Mouse (Mus musculus) embryonic facial prominence, embryonic 11.5 days (tissue): Measurements from ENCODE around the gene Fcgr1. TPM values are rescaled to one million over a fixed set of nuclear protein-coding genes. Genes with fewer than 3 reads are reported as not detected.
"Not testable (repeated sequence)": the region's sequence is repeated elsewhere in the genome, so short reads cannot be mapped to it uniquely, and the experiment has no call there.

Experiments used
- ATAC-seq: fragments of 200-750 bp; cut with Nextera tagmentation; replicated peaks from 2 replicates; pipeline ENCODE4 v1.8.0; 2017; ENCODE audit warnings: low read depth; ENCODE audit not compliant: insufficient number of reproducible peaks, low FRiP score, low TSS enrichment
- DNase-seq: peaks from one replicate; pipeline ENCODE4 v3.0.0-alpha.2; 2015; ENCODE audit warnings: low spot score
- H3K27ac ChIP-seq: fragments of 300-500 bp; sonication (generic); replicated peaks from 2 replicates; pipeline ENCODE4 v1.5.1; 2014; ENCODE audit warnings: mild to moderate bottlenecking, low read depth, low read length, control low read depth
- H3K27me3 ChIP-seq: fragments of 300-500 bp; sonication (generic); 2 replicates; pipeline ENCODE4 v1.6.1; 2014; ENCODE audit warnings: mild to moderate bottlenecking, low read length, moderate library complexity, mixed read lengths; ENCODE audit not compliant: control insufficient read depth, insufficient read depth
- H3K36me3 ChIP-seq: fragments of 300-500 bp; sonication (generic); replicated peaks from 2 replicates; pipeline ENCODE4 v1.6.1; 2014; ENCODE audit warnings: low read depth, mild to moderate bottlenecking, low read length, moderate library complexity, mixed read lengths; ENCODE audit not compliant: control insufficient read depth, insufficient read depth
- H3K4me1 ChIP-seq: fragments of 300-500 bp; sonication (generic); 2 replicates; pipeline ENCODE4 v1.6.1; 2014; ENCODE audit warnings: low read length, mixed read lengths; ENCODE audit not compliant: control insufficient read depth, insufficient read depth
- H3K4me2 ChIP-seq: fragments of 300-500 bp; sonication (generic); 2 replicates; pipeline ENCODE4 v1.6.1; 2014; ENCODE audit warnings: low read depth, mild to moderate bottlenecking, control low read depth, low read length, moderate library complexity
- H3K4me3 ChIP-seq: fragments of 300-500 bp; sonication (generic); 2 replicates; pipeline ENCODE4 v1.5.1; 2014; ENCODE audit warnings: low read depth, low read length, control low read depth
- H3K9ac ChIP-seq: fragments of 300-500 bp; sonication (generic); replicated peaks from 2 replicates; pipeline ENCODE4 v1.6.1; 2014; ENCODE audit warnings: mild to moderate bottlenecking, control low read depth, low read length
- H3K9me3 ChIP-seq: fragments of 300-500 bp; sonication (generic); replicated peaks from 2 replicates; pipeline ENCODE4 v1.6.1; 2016; ENCODE audit warnings: mild to moderate bottlenecking, low read length, inconsistent platforms, mixed read lengths; ENCODE audit not compliant: control insufficient read depth
- WGBS: fragments of 180-500 bp; shearing (Covaris S2); extraction: QIAGEN DNeasy Blood & Tissue Kit; methylation state at CpG from one replicate; pipeline ENCODE4 v1.1.7; 2014; 5-methylcytosine and 5-hydroxymethylcytosine counted together
- polyA plus RNA-seq: library from polyadenylated mRNA; unstranded; fragments of >200 nt; fragmentation: Nextera tagmentation; extraction: Ambion mirVana; gene quantifications from 2 replicates; pipeline ENCODE4 v1.2.1, GENCODE M21; 2014

Gene Fcgr1
- polyA plus RNA-seq, 1 experiment from 2014 or later = 2.1 TPM

DNA sequence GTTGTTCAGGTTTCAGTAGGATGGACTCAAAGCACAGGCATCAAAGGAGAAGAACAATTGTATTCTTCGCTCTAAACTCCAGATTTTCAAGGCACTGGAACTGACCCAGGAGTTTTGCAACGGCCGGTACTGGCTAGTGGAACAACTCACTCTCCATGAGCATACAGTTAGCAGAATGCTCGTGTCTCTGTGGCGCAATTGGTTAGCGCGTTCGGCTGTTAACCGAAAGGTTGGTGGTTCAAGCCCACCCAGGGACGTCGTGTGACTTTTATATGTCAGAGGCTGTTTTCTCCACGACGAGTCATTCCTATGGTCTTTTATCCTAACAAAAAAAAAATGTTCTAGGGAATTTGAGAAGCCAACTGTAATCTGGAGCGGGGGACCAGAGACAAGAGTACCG lies 28.1 kb upstream of the Fcgr1 start:
- ATAC-seq (no peak), DNase-seq (no peak)
- H3K9ac ChIP-seq = no peak overlapping the region
- H3K4me2 ChIP-seq = no peak overlapping the region
- H3K4me3 ChIP-seq = no peak overlapping the region
- H3K4me1 ChIP-seq = no peaks in the 10 kb centered on the region
- H3K27me3 ChIP-seq = peaks cover 4% of the 10 kb centered on the region; the same call in 1 of the 2 replicates
- no peaks in the 10 kb centered on the region for H3K36me3 ChIP-seq
- 8% methylated on average over 15 of the region's 15 CpGs for WGBS
- no peaks in the 10 kb centered on the region for H3K9me3 ChIP-seq
- H3K27ac ChIP-seq = no peak overlapping the region

DNA sequence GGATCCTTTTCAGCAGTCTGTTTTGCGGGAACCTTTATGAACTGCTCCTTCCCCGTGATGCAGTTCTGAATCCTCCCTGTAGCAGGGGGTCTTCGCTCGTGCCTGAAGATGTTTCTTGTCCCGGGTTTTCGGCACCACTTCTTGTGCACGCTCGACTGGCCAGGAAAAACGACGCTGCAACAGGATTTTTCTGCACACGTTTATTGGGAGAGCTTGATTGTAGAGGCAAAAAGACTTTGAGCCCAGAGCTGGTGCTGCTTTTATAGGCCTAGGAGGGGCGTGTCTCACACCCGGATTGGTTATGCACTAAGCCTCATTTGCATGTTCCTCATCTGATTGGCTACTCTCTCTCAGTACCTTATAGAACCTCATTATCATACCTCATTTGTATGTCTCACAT lies 26.2 kb upstream of the Fcgr1 start:
- not testable (repeated sequence) for H3K4me2 ChIP-seq, H3K27me3 ChIP-seq, H3K4me3 ChIP-seq, H3K36me3 ChIP-seq, H3K4me1 ChIP-seq, H3K27ac ChIP-seq, ATAC-seq, DNase-seq, H3K9me3 ChIP-seq, H3K9ac ChIP-seq
- WGBS = 98% methylated on average over 11 of the region's 13 CpGs

DNA sequence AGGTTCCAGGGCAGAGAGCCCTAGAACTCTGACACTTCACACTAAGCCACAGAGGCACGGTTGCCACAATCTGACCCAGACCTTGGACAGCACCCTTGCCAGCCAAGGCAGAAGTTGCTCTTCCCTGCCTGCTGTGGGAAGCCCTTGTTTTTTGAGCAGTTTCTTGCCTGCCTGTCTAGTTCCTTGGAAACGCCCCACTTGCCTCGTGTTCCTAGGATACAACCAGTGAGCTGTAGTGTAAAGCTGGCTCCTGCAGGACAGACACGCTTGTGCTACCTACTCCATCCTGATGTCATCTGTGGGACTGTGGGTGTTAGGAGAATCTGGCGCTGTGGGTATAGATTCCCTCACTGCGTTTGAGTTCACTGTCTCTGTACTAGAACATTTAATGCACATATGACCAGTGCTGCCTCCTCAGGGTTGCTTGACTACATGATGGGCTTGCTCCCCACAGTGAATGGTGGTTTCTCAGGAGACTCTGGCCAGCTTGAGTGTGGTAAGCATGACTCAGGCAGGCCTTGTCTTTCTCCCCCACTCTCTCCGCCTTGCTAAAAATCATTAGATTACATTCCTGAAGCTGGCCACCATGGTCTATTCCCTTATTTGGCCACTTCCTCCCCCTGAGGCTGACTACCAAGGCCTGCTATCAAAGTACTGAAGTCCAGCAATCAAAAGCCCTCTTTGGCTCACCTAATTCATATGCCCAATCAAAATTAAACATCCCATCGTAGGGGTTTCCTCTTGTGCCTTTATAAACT lies 18.8 kb upstream of the Fcgr1 start:
- Histone ChIP-seq H3K9me3 (no peaks in the 10 kb centered on the region), H3K27me3 (no peaks in the 10 kb centered on the region), H3K4me1 (no peaks in the 10 kb centered on the region), H3K27ac (no peak overlapping the region), H3K4me2 (no peak overlapping the region), H3K9ac (no peak overlapping the region), H3K4me3 (no peak overlapping the region), H3K36me3 (no peaks in the 10 kb centered on the region)
- ATAC-seq (no peak), DNase-seq (peak; percentile 45)
- WGBS = 70% methylated on average over 8 of the region's 8 CpGs

DNA sequence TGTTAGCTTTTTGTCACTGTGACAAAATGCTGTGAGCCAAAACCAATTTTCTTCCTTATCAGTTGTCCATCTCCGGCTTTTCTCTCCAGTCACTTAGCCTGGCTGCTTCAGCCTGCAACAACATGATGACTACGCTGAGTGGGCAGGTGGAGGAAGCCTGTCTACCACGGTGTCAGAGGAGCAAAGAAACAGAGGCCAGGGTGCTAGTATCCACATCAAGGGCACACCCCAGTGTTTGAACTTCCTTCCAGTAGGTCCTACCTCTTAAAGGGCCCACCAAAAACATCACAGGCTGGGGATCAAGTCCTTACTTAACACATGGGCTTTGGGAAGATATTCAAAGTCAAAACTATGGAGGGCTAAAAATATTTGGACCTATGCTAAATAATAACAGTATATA lies 15.7 kb upstream of the Fcgr1 start:
- DNase-seq = no peak
- no peak overlapping the region for H3K27ac ChIP-seq
- H3K36me3 ChIP-seq = no peaks in the 10 kb centered on the region
- H3K9ac ChIP-seq = no peak overlapping the region
- no peak for ATAC-seq
- WGBS = 57% methylated on average over 3 of the region's 3 CpGs
- no peaks in the 10 kb centered on the region for H3K9me3 ChIP-seq
- no peak overlapping the region for H3K4me3 ChIP-seq
- H3K4me2 ChIP-seq = no peak overlapping the region
- no peaks in the 10 kb centered on the region for H3K4me1 ChIP-seq
- H3K27me3 ChIP-seq = no peaks in the 10 kb centered on the region

DNA sequence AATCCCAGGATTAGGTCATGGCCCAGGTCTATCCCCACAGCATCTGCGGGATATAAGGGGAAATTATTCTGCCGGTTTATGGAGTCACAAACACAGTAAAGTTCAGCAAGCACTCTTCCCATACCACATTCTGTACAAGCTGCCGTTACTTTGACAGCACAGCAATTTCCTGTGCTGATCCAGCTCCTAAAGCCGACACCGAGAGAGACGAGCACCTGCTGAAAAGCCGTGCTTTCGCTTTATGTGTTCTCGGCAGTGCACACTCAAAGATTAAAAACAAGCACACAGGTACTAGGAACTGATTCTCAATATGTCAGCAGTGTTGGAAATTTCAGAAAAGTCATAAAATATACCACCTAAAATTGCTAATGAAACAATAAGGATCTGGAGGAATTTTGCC lies 12.7 kb upstream of the Fcgr1 start:
- H3K27ac ChIP-seq = no peak overlapping the region
- H3K4me2 ChIP-seq = no peak overlapping the region
- no peaks in the 10 kb centered on the region for H3K4me1 ChIP-seq
- H3K9me3 ChIP-seq = no peaks in the 10 kb centered on the region
- no peaks in the 10 kb centered on the region for H3K36me3 ChIP-seq
- no peak overlapping the region for H3K4me3 ChIP-seq
- DNase-seq = no peak
- no peaks in the 10 kb centered on the region for H3K27me3 ChIP-seq
- H3K9ac ChIP-seq = no peak overlapping the region
- WGBS = 75% methylated on average over 9 of the region's 9 CpGs
- no peak for ATAC-seq

DNA sequence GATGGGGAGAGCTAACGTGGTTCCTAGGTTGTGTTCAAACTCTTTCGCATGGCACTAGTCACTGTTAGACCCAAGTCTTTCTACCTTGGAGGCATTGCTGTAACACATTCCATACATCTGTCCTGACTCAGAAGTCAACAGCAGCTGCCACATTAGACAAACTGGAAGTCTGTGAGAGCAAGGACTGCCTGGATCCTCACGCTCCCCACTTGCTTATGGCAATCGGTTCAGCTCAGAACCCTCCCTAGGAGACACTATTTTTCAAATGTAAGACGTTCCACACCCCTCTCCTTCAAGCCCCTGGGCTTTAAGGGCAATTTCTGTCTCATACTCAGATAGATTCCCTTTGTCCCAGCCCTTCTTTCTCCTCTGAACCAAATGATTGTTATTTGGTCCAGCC lies 8.3 kb upstream of the Fcgr1 start:
- ATAC-seq (no peak), DNase-seq (no peak)
- Histone ChIP-seq H3K4me1 (no peaks in the 10 kb centered on the region), H3K9ac (no peak overlapping the region), H3K36me3 (no peaks in the 10 kb centered on the region), H3K27ac (no peak overlapping the region), H3K9me3 (no peaks in the 10 kb centered on the region), H3K4me2 (no peak overlapping the region), H3K27me3 (no peaks in the 10 kb centered on the region), H3K4me3 (no peak overlapping the region)
- 81% methylated on average over 5 of the region's 5 CpGs for WGBS

DNA sequence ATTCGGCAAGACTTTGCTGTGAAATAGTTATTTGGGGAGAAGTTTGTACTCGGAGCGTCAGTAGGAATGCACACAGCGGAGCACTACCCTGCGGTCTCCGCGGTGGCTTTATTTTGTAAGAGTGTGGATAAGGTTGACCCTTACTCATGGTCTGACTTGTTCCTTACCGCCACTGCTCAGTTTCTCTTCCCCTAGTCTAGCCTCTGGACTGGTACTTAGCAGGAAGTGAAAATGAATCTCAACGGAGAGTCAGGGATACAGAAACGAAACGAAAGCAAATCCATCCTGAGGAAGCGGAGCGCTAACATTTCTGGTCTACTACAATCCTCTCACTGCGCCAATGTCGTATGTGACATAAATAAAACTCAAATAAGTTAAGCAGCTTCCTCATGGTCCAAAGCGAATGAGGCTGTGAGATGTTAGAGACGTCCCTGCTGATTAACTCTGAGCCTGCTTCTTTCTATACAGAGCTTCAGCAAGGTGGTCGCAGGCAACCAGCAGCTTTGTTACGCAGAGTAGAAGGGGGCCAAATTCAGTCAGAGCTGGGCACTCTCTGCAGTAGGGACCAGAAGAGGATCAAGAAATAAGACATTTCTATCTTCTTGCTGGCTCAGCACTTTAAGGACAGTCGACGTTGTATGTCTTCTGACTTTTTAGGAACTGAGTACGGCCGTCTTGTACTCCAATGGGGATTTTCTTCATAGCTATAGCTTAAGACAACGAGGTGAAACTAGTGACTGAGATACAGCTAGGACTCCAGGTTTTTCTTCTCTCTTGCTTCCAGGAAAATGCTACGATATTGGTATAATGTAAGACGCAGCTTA lies 7.1 kb upstream of the Fcgr1 start:
- no peaks in the 10 kb centered on the region for H3K36me3 ChIP-seq
- H3K27me3 ChIP-seq = no peaks in the 10 kb centered on the region
- no peak overlapping the region for H3K4me2 ChIP-seq
- no peaks in the 10 kb centered on the region for H3K4me1 ChIP-seq
- 73% methylated on average over 26 of the region's 26 CpGs for WGBS
- H3K27ac ChIP-seq = no peak overlapping the region
- no peak for ATAC-seq
- H3K4me3 ChIP-seq = no peak overlapping the region
- DNase-seq = no peak
- no peaks in the 10 kb centered on the region for H3K9me3 ChIP-seq
- H3K9ac ChIP-seq = no peak overlapping the region

DNA sequence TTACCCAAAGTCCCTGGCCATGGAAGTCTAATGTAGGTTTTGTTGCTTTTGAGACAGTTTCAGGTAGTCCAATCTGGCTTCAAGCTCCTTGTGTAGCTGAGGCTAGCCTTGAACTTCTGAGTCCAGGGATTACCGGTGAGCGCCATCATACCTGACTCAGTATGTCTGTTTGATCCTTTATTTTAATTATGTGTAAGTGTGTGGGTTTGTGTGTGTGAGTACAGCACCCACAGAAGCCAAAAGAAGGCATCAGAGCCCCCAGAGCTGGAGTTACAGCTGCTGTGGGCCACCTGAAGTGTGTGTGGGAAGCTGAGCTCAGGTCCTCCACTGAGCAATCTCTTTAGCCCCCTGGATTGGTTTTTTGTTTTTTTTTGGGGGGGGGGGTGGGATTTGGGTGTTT lies 5.8 kb upstream of the Fcgr1 start:
- H3K9me3 ChIP-seq = no peaks in the 10 kb centered on the region
- ATAC-seq = no peak
- H3K4me3 ChIP-seq = no peak overlapping the region
- no peak overlapping the region for H3K9ac ChIP-seq
- H3K4me2 ChIP-seq = no peak overlapping the region
- no peaks in the 10 kb centered on the region for H3K4me1 ChIP-seq
- H3K27me3 ChIP-seq = no peaks in the 10 kb centered on the region
- no peak for DNase-seq
- WGBS = 95% methylated on average over 2 of the region's 2 CpGs
- no peaks in the 10 kb centered on the region for H3K36me3 ChIP-seq
- H3K27ac ChIP-seq = no peak overlapping the region
